Mouse (Mus musculus) myocyte (in vitro differentiated cells): Measurements from ENCODE around the gene Plscr2.

Experiments used
- CEBPB ChIP-seq: IDR thresholded peaks from 2 replicates; pipeline ENCODE4 v1.6.1; 2011; ENCODE audit warnings: mild to moderate bottlenecking, moderate library complexity; ENCODE audit not compliant: poor library complexity, insufficient read depth, severe bottlenecking
- MAX ChIP-seq: IDR thresholded peaks from one replicate; pipeline ENCODE4 v1.6.1; 2011; ENCODE audit warnings: low read depth, mild to moderate bottlenecking, control low read depth
- MYOD1 ChIP-seq, 3 experiments: IDR thresholded peaks; one replicate each; pipeline ENCODE4 v1.6.1; 2011; ENCODE audit warnings: control low read depth in 2 of 3, low read depth in 2 of 3, mild to moderate bottlenecking in 2 of 3, moderate library complexity in 1 of 3; ENCODE audit not compliant: insufficient read length in 2 of 3, control insufficient read depth in 1 of 3
- MYOG ChIP-seq, 3 experiments: IDR thresholded peaks; one replicate each; pipeline ENCODE4 v1.6.1; 2011; ENCODE audit warnings: control low read depth in 2 of 3, low read depth in 2 of 3, mild to moderate bottlenecking in 2 of 3; ENCODE audit not compliant: insufficient read length in 2 of 3, control insufficient read depth in 1 of 3, insufficient read depth in 1 of 3
- POLR2A ChIP-seq: IDR thresholded peaks from one replicate; pipeline ENCODE4 v1.6.1; 2011; ENCODE audit warnings: low read depth, mild to moderate bottlenecking, control low read depth, moderate library complexity; ENCODE audit not compliant: insufficient read length
- POLR2AphosphoS2 ChIP-seq: IDR thresholded peaks from one replicate; pipeline ENCODE4 v1.6.1; 2011; ENCODE audit warnings: low read depth, control low read depth; ENCODE audit not compliant: insufficient read length
- REST ChIP-seq: IDR thresholded peaks from one replicate; pipeline ENCODE4 v1.6.1; 2011; ENCODE audit warnings: mild to moderate bottlenecking, control low read depth, moderate library complexity; ENCODE audit not compliant: insufficient read depth, insufficient read length
- USF1 ChIP-seq: IDR thresholded peaks from one replicate; pipeline ENCODE4 v1.6.1; 2011; ENCODE audit warnings: low read depth, mild to moderate bottlenecking, control low read depth, moderate library complexity

DNA sequence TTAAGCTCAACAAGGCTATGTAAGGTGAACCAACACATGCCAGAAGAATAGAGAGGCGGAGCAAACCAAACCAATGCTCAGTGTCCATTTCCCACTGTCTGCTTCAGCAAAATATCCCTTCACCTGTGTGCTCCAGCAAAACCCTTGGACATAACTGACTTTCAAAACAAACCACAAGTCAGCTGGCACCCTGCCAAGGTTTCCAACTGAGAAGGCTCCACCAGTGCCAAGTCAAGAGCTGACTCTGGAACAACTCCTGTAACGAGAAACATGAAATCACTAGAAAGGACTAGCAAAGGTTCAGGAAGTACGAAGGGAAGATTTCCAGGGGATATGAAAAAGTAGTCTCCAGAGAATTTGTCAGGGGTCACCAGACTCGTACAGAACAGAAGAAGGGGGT is 4.5 kb upstream of the Plscr2 start:
- no peak for TF ChIP-seq POLR2A
- TF ChIP-seq CEBPB = no peak
- TF ChIP-seq POLR2AphosphoS2 = no peak
- TF ChIP-seq MYOG (IDR thresholded peaks at IDR 0.05; ENCODE audit: control insufficient read depth in 1 of 3, insufficient read depth in 1 of 3, insufficient read length in 2 of 3, low read depth in 2 of 3) = no peak
- no peak for TF ChIP-seq MYOD1 (IDR thresholded peaks at IDR 0.05; ENCODE audit: control insufficient read depth in 1 of 3, insufficient read length in 2 of 3, low read depth in 2 of 3)
- TF ChIP-seq USF1 = no peak
- TF ChIP-seq MAX = no peak
- TF ChIP-seq REST = no peak
